Mouse (Mus musculus) bone marrow, adult 2 months (tissue): ENCODE data around the gene Trim62. TPM values are rescaled to one million over a fixed set of nuclear protein-coding genes. Genes with fewer than 3 reads are reported as not detected.

Experiments
- H3K27ac ChIP-seq: fragments of 200-500 bp; 2 replicates; pipeline ENCODE4 v1.5.1; 2012; ENCODE audit warnings: low read depth, mild to moderate bottlenecking, control low read depth, inconsistent platforms, low read length; ENCODE audit not compliant: control insufficient read depth, poor library complexity, insufficient read depth
- H3K4me1 ChIP-seq: fragments of 200-500 bp; 2 replicates; pipeline ENCODE4 v1.6.1; 2011; ENCODE audit warnings: low read length; ENCODE audit not compliant: control insufficient read depth, insufficient read depth
- H3K4me3 ChIP-seq: fragments of 200-500 bp; replicated peaks from 2 replicates; pipeline ENCODE3; 2011; ENCODE audit warnings: mild to moderate bottlenecking, low read depth, low read length, control low read depth; ENCODE audit not compliant: control insufficient read depth
- CTCF ChIP-seq: fragments of 200-500 bp; IDR thresholded peaks from 2 replicates; pipeline ENCODE4 v1.5.1; 2011; ENCODE audit warnings: low read length, control low read depth; ENCODE audit not compliant: control insufficient read depth, insufficient read depth
- POLR2A ChIP-seq: fragments of 200-500 bp; IDR thresholded peaks from 2 replicates; pipeline ENCODE4 v1.6.1; 2011; ENCODE audit warnings: low read depth, mild to moderate bottlenecking, control low read depth, low read length, borderline replicate concordance; ENCODE audit not compliant: control insufficient read depth
- WGBS: fragments of 180-500 bp; shearing (Covaris S2); methylation state at CpG from one replicate; pipeline ENCODE4 v1.1.7; 2018; 5-methylcytosine and 5-hydroxymethylcytosine counted together
- polyA plus RNA-seq: library from polyadenylated mRNA; stranded (reverse); fragments of >200 nt; gene quantifications from 2 replicates; pipeline ENCODE4 v1.2.4, GENCODE M21; 2011; ENCODE audit warnings: low replicate concordance; ENCODE audit not compliant: missing spikeins, insufficient read depth, insufficient read length

The Trim62 gene
- polyA plus RNA-seq, 1 experiment, result 0.52 TPM

DNA sequence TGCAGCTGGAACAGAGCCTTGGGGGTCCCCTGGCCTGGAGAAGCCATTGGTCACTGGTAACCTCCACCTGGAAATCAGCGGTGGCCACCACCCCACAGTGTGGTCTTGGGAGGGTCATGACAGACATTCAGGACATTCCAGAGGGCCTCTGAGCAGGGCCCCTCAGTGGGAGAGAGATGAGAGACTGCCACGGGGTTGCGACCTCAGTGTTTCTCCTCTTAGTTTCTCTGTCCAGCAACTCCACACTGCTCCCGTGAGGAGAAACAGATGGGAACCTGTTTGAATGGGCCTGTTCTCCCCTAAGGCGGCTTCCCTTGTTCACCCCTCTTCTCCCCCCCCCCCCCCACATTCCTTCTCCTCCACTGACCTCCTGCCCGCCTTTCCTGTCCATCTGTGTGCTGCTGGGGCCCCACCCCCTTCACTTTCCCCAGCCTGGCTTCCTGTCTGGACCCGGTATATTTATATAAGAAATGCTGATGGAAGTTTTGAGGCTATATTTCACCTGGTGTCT, 14.6 kb downstream of the Trim62 start:
- no peak for TF ChIP-seq POLR2A
- no peak for TF ChIP-seq CTCF
- H3K4me1 ChIP-seq, result no peaks in the 10 kb centered on the region
- 37% methylated on average over 7 of the region's 7 CpGs for WGBS
- no peak overlapping the region for H3K27ac ChIP-seq
- no peak overlapping the region for H3K4me3 ChIP-seq

GRCm38 (mm10) chr4:128899332-128899731, 16.0 kb downstream of the Trim62 start:
- Histone ChIP-seq H3K27ac (no peak overlapping the region; the same call in 1 of the 2 replicates), H3K4me1 (no peaks in the 10 kb centered on the region; the same call in 1 of the 2 replicates), H3K4me3 (no peak overlapping the region)
- TF ChIP-seq CTCF (no peak), POLR2A (no peak)
- WGBS, result 6% methylated on average over 6 of the region's 6 CpGs

DNA sequence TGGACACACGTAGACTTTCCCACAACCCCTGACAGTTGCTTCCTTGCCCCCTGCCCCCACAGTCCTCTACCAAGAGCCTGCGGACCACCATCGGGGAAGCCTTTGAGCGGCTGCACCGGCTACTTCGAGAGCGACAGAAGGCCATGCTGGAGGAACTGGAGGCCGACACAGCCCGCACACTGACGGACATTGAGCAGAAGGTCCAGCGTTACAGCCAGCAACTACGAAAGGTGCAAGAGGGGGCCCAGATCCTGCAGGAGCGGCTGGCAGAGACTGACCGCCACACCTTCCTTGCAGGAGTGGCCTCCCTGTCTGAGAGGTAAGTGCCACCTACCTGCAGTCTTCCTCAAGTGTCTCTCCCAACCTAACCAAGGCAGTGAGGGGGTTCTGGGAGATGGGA, 17.1 kb downstream of the Trim62 start:
- Histone ChIP-seq H3K4me3 (no peak overlapping the region), H3K27ac (no peak overlapping the region), H3K4me1 (no peaks in the 10 kb centered on the region; the same call in 1 of the 2 replicates)
- WGBS, result 89% methylated on average over 14 of the region's 14 CpGs
- TF ChIP-seq POLR2A, result no peak
- no peak for TF ChIP-seq CTCF

DNA sequence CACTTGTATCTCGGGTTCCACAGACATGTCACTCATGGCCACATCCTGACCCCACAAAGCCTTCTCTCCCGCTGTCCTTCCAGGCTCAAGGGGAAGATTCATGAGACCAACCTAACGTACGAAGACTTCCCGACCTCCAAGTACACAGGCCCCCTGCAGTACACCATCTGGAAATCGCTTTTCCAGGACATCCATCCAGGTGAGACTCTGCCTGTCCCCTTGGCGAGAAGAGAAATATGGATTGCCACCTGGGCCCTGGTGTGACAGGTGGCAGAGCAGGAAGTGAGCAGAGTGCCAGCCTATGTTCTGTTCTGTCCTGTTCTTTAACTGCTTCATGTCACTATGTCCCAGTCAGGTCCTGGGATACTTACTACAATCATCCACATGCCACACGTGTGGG, 19.0 kb downstream of the Trim62 start:
- Histone ChIP-seq H3K4me1 (no peaks in the 10 kb centered on the region; the same call in 1 of the 2 replicates), H3K4me3 (no peak overlapping the region), H3K27ac (no peak overlapping the region)
- WGBS, result 79% methylated on average over 8 of the region's 8 CpGs
- TF ChIP-seq POLR2A, result no peak
- TF ChIP-seq CTCF, result no peak

DNA sequence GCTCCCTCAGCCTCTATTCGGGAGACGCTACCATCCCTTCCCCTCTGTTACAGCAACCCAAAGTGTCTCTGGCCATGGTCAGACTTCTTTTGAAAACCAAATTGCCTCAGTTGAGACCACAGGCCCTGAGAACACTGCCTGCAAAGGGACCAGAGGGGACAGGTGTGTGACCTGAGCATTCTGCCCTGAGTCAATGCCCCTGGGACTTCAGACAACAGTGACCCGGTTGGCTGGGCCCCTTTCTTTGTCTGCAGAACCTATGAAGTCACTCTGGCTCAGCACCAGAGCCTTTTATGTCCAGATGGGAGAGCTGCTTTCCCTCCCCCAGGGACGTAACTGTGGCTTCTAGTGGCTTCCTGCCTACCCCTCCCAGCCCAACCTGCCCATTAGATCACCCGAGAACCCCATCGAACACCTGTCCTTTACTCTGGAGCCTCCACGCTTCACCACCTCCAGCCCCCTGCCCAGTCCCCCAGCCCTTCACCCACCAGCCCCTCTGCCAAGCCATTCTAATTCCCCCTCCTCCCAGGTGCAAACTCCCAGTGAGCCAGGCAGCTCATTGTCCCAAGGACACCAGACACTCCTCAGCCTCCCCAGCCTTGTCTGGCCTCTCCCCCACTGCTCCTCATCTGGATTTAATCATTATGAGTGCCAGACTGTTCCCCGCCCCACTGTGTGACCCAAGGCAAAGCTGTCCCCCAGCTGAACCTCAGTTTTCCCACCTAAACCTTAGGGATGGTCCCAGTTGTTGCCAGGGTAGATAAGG, 20.8 kb downstream of the Trim62 start:
- no peak overlapping the region for H3K27ac ChIP-seq
- TF ChIP-seq CTCF (no peak), POLR2A (no peak)
- no peaks in the 10 kb centered on the region; the same call in 1 of the 2 replicates for H3K4me1 ChIP-seq
- WGBS, result 70% methylated on average over 8 of the region's 8 CpGs
- H3K4me3 ChIP-seq, result no peak overlapping the region

DNA sequence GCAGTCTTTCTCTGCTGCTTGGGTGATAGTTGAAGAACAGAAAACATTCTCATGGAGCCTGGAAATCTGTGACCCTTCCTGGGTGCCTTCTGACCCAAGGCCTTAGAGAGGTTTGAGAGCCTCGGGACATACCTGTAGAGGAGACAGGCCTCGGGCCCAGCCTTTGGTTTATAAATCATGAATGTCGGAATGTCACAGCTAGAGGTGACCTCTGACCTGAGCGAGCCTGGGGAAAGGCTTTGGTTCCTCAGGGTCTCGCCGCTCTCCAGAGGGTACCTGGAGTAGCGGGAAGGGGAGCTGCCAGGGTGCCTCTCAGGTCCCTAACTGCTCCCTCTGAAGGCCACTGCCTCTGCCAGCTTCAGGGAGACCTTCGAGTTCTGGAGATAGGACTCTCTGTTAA, 21.9 kb downstream of the Trim62 start:
- WGBS, result 76% methylated on average over 8 of the region's 8 CpGs
- no peak overlapping the region for H3K4me3 ChIP-seq
- no peak for TF ChIP-seq POLR2A
- H3K27ac ChIP-seq, result no peak overlapping the region
- no peaks in the 10 kb centered on the region; the same call in 1 of the 2 replicates for H3K4me1 ChIP-seq

DNA sequence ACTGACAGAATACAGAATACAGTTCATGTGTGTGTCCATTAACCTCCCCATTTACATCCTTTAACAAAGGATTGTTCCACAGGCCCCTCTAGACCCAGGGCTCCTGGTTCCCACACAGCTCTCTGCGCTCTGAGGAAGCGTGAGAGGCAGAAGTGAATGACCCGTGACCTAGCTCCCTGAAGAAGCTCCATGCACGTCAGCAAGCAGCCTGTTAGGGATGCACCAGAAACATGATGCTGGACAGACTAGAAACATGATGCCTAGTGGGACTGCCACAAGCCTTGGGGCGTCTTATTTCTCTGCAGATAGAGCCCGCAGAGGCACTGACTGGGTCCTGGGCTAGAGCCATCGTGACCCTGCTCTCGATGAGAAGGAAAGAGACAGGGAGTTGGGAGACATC, 23.4 kb downstream of the Trim62 start:
- no peak overlapping the region for H3K27ac ChIP-seq
- H3K4me3 ChIP-seq, result no peak overlapping the region
- WGBS, result 78% methylated on average over 8 of the region's 8 CpGs
- TF ChIP-seq CTCF, result no peak
- TF ChIP-seq POLR2A, result no peak
- H3K4me1 ChIP-seq, result no peaks in the 10 kb centered on the region; the same call in 1 of the 2 replicates

DNA sequence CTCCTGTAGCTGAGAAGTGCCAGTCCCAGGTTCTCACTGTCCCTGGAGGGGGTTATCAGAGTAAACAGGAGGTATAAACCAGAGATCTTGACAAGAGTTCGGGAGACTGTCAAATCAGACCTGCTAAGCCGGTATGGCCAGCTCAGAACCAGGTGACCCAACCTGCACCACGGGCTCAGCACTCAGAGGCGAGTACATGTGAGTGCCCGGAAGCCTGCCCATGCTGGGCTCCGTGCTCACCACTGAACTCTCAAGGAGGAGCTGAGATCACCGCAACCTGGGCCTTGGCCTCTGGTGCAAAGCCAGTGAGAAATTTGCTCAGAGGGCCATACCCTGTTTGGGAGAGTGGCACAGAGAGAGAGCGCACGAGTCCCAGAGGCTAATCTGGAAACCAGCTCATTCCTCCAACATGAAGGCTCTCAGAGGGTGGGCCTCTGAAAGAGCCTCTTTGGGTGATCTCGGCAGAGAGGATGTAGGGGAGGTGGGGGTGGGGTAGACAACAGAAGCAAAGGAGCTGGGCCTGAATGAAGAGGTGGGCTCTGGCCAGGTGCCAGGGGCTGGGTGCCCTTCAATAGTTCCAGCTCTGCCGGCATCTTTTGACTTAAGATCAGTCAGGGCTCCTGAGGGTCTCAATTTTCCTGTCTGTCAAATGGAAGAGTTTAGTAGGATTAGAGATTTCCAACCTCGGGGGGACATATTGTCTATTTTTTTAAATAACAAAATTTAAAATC, 24.0 kb downstream of the Trim62 start:
- no peak overlapping the region for H3K4me3 ChIP-seq
- 82% methylated on average over 12 of the region's 12 CpGs for WGBS
- TF ChIP-seq POLR2A, result no peak
- no peak for TF ChIP-seq CTCF
- H3K27ac ChIP-seq, result no peak overlapping the region
- no peaks in the 10 kb centered on the region; the same call in 1 of the 2 replicates for H3K4me1 ChIP-seq
